Comparison of ENCODE assay signal across 8 mouse cellular contexts in the genomic region with DNA sequence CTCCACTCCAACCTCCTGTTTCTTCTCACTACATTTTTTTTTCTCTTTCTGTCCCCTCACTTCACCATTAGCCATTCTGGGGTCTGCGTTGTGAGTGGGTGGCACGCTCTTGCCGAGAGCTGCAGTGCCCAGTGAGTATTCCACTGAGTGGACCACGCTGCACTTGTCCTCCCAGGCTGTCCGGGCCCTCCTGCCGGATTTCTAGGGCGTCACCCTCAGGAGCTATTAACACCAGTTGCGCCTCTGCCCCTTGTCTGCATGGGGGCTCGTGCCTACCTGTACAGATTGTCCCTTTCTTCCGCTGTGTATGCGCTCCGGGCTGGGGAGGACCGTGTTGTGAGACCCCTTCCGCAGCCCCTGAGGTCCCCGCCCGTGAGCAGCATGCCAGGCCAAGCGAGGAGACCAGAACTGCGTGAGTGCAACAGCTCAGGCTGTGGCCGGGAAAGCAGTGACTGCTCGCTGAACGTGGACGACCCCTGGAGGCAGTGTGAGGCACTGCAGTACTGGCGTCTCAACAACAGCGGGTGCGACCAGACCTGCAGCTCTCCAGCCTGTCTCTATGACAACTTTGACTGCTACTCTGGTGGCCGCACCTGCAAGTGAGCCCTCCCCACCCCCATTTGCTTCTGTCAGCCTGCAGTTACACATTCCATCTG. TPM values are rescaled to one million over a fixed set of nuclear protein-coding genes. Genes with fewer than 3 reads are reported as not detected.
A peak's percentile ranks its signal among the peaks of the same experiment; 100 is the strongest.
DNase-seq lines count a peak whose midpoint lies in the region; ATAC-seq and TF ChIP-seq lines count a peak whose summit lies in the region.

No protein-coding gene starts in this region.

- H3K9me3 ChIP-seq in hindbrain, embryonic 16.5 days (ENCODE audit: control insufficient read depth, low read length) = no peaks in the 10 kb centered on the region

- no peaks in the 10 kb centered on the region for H3K27me3 ChIP-seq in hindbrain, embryonic 16.5 days (replicated peaks; ENCODE audit: control insufficient read depth, insufficient read depth, low read length)

- H3K4me2 ChIP-seq in hindbrain, embryonic 16.5 days (ENCODE audit: low read length) = peak overlapping the region; percentile 52

- peak; percentile 78 for ATAC-seq in hindbrain, embryonic 16.5 days

- no peaks in the 10 kb centered on the region for H3K36me3 ChIP-seq in hindbrain, embryonic 16.5 days (ENCODE audit: control insufficient read depth, insufficient read depth, low read length)

- peak overlapping the region; percentile 44; the same call in 1 of the 2 replicates for H3K27ac ChIP-seq in gastrocnemius, adult 2 months
- H3K27ac ChIP-seq in hindbrain, embryonic 16.5 days (ENCODE audit: low read depth, low read length) = no peak overlapping the region

- H3K9ac ChIP-seq in hindbrain, embryonic 16.5 days (ENCODE audit: low read depth, low read length) = peak overlapping the region; percentile 41; the same call in 1 of the 2 replicates

- intact Hi-C loops in gastrocnemius, adult 2 months (cut with DNase I) = loop anchor here (5.0 kb wide), 1 partner anchor 50 kb away; no protein-coding TSS in a partner anchor

- peak; percentile 97 for TF ChIP-seq CTCF in gastrocnemius, adult 2 months (IDR thresholded peaks at IDR 0.05)

- WGBS in hindbrain, embryonic 16.5 days = 12% methylated on average over 26 of the region's 26 CpGs

- DNase-seq in R1 (ENCODE audit: low read depth, low spot score) = peak; percentile 88
- peak; percentile 84 to 90 for DNase-seq in cerebellum, postnatal 25 days
- peak; percentile 84 for DNase-seq in gastrocnemius, adult 2 months
- DNase-seq in left cerebral cortex, adult 11 months (ENCODE audit: low spot score) = peak; percentile 77
- peak; percentile 90 for DNase-seq in lung, postnatal 36 days
- peak; percentile 86 to 87 for DNase-seq in right cerebral cortex, adult 2 months (ENCODE audit: low spot score in 2 of 2)
- DNase-seq in urinary bladder, postnatal 10 days (ENCODE audit: low spot score) = peak; percentile 57

- H3K4me3 ChIP-seq in gastrocnemius, adult 2 months = peak overlapping the region; percentile 65
- H3K4me3 ChIP-seq in hindbrain, embryonic 16.5 days (ENCODE audit: low read length) = peak overlapping the region; percentile 21; the same call in 1 of the 2 replicates

- H3K4me1 ChIP-seq in hindbrain, embryonic 16.5 days (ENCODE audit: control insufficient read depth, insufficient read depth, low read depth, low read length) = no peaks in the 10 kb centered on the region

RNA-seq across cellular contexts. Expression of gene Pdxk, which starts 22.8 kb away (rescaled TPM):
- total RNA-seq in gastrocnemius, adult 2 months (2021) = 10 to 100 TPM in 1 of 2 experiments, 1 to 10 TPM in 1; 5.1 to 10.4 TPM
- 52.5 and 59.5 TPM in 2 replicates for polyA plus RNA-seq in hindbrain, embryonic 16.5 days (2015; fragmentation: Nextera tagmentation; extraction: Ambion mirVana)

RNA-seq across cellular contexts. Expression of gene Olfr1358, which starts 29.7 kb away (rescaled TPM):
- total RNA-seq in gastrocnemius, adult 2 months (2021) = not detected
- not detected in 2 replicates for polyA plus RNA-seq in hindbrain, embryonic 16.5 days (2015; fragmentation: Nextera tagmentation; extraction: Ambion mirVana)
